Mouse (Mus musculus) urinary bladder, postnatal 14 days (tissue): Measurements from ENCODE around the gene Meis2.

Source experiments
- DNase-seq: peaks from one replicate; pipeline ENCODE4 v3.0.0; 2021; ENCODE audit warnings: low spot score

Gene Meis2

GRCm38 (mm10) chr2:115901007-115901406 lies 164.6 kb downstream of the Meis2 start:
- DNase-seq, result no peak

GRCm38 (mm10) chr2:115897559-115897958 lies 168.1 kb downstream of the Meis2 start:
- DNase-seq, result no peak

DNA sequence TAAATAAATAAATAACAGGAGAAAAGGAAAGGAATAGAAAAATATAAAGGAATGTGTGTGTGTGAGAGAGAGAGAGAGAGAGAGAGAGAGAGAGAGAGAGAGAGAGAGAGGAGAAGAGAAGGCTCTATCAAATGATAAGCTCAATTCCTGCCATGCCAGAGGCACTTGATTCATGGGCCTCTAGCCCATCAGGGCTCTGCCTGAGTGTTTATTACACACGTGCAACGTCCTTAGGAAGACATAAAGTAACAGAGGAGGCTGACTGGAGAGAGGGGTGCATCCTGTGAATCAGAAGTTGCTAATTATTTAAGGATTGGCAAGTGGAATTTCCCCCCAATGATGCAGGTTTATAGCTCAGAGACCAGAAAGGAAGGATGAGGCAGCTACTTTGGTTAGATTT lies 168.6 kb downstream of the Meis2 start:
- no peak for DNase-seq

- peak; percentile 10 for DNase-seq
Measured at GRCm38 (mm10) chr2:115895717-115896116, 169.9 kb downstream of the Meis2 start.

DNA sequence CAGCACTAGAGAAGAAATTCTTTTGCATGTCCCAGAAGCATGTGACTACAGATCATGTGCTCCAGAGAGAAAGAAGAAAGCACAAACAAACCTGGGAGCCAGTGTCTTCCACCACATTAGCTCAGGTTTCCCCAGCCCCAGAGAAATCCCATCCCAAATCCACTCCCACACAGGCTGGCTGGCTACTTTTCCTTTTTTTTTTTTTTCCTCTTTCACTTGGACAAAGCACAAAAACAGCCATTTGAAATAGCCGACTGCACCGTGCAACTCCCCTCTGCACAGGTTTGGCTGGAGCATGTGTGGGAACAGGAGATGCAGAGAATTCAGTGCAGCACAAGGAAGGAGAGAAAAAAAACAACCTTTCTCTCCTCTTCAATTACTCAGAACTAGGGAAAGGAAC lies 170.4 kb downstream of the Meis2 start:
- DNase-seq, result no peak

DNA sequence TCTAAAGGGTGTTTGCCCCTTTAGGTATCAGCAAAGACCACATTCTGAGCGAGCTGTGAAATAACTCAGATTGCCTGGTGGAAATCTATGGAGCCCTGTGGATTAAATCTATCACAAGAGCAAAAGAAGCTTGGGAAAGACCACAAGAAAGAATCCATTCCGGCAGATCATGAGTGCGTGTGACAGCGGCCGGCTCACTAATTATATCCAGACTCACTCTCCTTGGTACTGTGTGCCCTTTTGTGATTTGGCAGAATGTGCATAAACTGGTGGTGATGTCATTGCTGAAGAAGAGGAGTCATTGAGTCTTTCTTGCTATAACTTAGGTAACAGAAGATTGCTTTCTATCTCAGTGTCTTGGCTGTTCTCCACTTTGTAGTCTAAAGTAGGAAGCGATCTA lies 172.5 kb downstream of the Meis2 start:
- DNase-seq, result no peak

- no peak for DNase-seq
Measured at GRCm38 (mm10) chr2:115890715-115891114, 174.9 kb downstream of the Meis2 start.

- no peak for DNase-seq
Measured at GRCm38 (mm10) chr2:115890030-115890429, 175.6 kb downstream of the Meis2 start.

- DNase-seq, result no peak
Measured at GRCm38 (mm10) chr2:115889212-115889611, 176.4 kb downstream of the Meis2 start.

GRCm38 (mm10) chr2:115888336-115889077 lies 177.1 kb downstream of the Meis2 start:
- DNase-seq, result no peak

DNA sequence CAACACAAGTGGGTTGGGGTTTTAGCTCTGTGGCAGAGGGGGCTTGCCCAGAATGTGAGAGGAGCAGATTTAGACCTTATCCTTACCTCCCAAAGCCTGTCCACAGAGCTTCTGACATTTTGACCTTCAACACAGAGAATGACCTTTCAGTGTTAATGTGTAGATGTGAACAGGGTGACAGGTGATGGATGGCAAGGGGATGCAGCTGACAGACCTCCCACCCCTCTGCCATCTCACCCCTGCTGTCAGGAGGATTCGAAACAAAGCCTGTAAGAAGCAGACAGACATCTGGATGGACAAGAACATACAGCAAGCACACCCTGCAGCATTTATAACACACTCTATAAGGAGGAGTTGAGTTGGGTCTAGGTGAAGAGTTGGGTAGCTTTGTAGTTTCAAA lies 178.0 kb downstream of the Meis2 start:
- no peak for DNase-seq

- no peak for DNase-seq
Measured at GRCm38 (mm10) chr2:115884184-115884583, 181.5 kb downstream of the Meis2 start.

- DNase-seq, result no peak
Measured at GRCm38 (mm10) chr2:115883520-115883919, 182.1 kb downstream of the Meis2 start.

GRCm38 (mm10) chr2:115875802-115876531 lies 189.7 kb downstream of the Meis2 start:
- DNase-seq, result no peak

DNA sequence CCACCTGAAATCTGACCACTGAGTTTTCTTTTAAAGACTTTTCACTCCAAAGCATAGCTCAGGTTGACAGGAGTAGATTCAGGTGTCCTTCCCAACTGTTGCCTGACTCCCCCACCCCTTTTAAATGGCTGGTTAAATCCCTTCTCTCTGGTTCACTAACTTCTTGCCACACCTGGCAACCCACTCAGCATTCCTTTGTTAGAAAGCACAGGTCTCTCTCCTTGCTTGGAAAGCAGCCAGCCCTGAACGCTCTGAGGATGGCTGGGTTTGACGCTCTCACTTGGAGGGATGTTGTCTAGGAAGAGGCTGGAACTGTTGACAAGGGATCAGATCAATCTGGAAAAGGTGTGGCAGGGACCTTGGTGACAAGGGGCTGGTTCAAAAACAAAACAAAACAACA lies 192.8 kb downstream of the Meis2 start:
- DNase-seq, result no peak

DNA sequence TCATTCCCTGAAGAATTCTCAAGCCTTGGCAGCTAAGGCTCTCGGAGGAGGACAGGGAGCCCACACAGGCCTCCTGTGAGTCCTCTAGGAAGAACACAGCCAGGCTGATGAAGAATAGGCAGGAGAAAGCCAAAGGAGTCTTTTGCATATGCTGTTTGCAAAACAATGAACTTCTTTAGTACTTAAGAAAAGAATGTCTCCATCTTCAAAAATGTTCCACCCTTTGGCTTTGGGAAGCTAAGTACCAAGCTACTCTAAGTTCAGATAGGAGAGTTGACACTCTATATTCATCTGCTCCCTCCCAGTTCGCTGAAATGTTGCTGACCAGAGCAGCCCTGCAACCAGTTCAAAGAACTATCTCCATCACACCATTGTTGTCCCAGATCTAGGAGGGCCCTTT lies 195.7 kb downstream of the Meis2 start:
- DNase-seq, result no peak

DNA sequence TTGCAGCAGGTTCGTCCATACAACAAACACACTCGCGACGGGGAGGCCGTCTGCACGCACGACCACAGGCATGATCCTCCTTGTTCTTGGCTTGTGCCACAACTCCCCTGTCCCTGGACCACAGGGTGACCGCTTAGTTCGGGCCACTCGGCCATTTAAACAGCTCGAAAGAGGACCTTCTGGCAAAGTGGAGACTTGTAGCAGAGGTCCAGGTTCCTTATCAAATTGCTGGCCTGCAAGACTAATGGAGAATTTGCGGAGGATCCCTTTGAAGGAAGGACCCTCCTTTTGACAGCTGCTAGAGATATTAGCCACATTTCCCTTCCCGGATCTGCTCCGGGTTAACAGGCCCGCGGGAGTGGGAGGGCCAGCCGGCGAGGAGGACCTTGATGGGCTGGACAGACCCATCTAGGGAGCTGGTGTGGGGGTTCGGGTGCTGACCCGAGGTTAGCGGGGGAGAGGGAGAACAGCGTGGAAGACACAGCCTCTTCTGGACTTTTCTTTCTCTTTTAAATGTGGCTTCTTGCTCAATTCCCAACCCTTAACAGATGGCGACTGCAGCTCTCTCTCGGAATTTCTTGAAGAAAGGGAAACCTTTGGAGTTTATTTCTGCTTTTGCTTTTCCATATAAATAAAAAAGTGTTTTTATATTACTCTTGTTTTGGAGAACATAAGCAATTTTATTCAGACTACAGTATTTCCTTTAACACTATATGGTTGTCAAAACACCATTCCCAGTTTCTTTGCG lies 204.9 kb downstream of the Meis2 start:
- peak; percentile 31 for DNase-seq

DNA sequence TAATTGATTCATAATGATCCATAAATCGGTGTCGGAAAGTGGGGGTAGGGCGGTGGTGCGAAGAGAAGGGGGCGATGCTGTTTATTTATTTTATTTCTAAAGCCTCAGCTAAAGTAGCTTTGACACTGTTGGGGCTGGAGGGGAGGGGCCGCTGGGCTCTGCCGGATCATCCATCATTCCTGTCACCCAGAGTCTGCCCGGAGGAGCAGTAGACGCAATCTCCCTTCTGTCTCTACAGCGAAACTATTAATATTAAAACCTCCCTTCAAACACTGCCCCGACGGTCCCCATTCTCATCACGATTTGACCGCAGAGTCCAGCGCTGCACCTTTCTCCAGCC lies 205.5 kb downstream of the Meis2 start:
- no peak for DNase-seq

GRCm38 (mm10) chr2:115859371-115860140 lies 206.1 kb downstream of the Meis2 start:
- DNase-seq, result peak; percentile 43

DNA sequence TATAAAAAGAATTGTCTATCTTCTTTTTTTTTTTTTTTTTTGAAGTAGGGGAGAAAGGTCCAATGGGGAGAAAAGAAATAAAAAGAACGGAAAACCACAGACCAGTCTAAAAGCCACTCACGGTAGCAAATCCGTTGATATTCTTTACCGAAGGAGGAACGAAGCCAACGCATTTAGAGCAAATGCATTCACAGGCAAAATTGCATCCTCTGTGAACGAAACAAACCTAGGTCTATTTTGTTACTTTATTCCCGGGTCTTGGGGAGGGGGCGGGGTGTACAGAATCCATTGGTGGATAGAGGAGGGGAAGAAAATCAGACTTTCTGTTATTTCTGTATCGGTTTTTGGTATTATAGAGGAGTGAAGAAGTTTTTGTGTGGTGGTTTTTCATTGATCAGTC lies 206.7 kb downstream of the Meis2 start:
- no peak for DNase-seq

DNA sequence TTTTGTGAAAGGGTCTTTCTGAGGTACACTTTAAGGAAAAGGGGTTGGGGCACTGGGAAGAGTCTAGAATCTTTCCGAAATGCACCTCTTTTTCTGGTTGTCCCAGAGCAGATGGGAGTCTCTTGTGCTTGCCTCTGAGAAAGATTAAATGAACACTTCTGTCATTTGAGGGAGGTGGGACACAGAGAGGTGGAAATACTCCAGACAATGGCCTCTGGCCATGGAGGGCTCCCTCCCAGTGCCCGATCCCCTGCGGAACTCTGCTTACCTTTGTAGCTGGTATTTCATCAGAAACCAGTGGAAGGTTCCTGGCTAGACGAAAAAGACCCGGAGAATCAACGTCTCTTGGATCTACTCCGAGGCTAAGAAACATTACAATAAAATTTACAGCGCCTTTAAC lies 207.4 kb downstream of the Meis2 start:
- no peak for DNase-seq
